Mouse (Mus musculus): Measurements from ENCODE around the gene Fmod.

DNA sequence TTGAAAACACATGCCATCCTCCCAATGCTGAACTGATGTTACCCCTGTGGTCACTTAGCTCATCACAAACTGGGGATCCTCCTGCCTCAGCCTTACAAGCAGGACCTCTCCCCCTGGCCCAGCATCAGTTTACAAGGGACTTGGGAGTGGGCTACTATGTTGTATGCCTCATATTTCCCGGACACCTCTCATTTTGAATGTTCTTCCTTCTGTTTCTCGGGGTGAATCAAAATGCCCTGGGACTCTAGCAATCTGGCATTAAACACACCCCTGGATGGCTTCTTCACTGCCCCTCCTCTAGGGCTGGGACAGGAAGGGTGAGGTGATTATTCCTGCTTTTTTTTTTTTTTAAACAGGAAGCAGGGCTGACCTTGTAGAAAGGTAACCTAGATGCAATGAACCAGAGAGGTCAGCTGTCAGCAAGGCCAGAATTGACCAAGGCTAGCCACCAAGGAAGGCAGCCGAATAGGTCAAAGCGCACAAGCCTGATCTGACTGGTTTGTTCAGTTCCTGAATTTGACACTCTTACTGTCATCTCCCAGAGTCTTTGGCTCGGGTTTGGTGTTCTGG, 43.9 kb downstream of the Fmod start:
- TF ChIP-seq TCF12 (IDR thresholded peaks at IDR 0.05; ENCODE audit: low read depth, low read length) (no peak), POLR2A (IDR thresholded peaks at IDR 0.05; ENCODE audit: low read depth, low read length) (no peak), CTCF (conservative IDR thresholded peaks at IDR 0.05 in 1 of 2, IDR thresholded peaks at IDR 0.05 in 1 of 2; ENCODE audit: low read depth in 2 of 2, low read length in 2 of 2) (no peak), ZC3H11A (IDR thresholded peaks at IDR 0.05; ENCODE audit: low read depth, low read length) (no peak), EP300 (IDR thresholded peaks at IDR 0.05; ENCODE audit: low read length) (no peak)
